ENCODE assay signal across 8 mouse cellular contexts in genomic region chr13:95534131-95534561, GRCm38 (mm10). TPM values are rescaled to one million over a fixed set of nuclear protein-coding genes. Genes with fewer than 3 reads are reported as not detected.
A peak's percentile ranks its signal among the peaks of the same experiment; 100 is the strongest.
DNase-seq lines count a peak whose midpoint lies in the region; ATAC-seq and TF ChIP-seq lines count a peak whose summit lies in the region.

No protein-coding gene starts in this region.

- peaks cover 73% of the 10 kb centered on the region for H3K4me1 ChIP-seq in E14TG2a.4 (replicated peaks; ENCODE audit: low read depth, low read length)
- H3K4me1 ChIP-seq in hindbrain, embryonic 13.5 days (replicated peaks) = peaks cover 26% of the 10 kb centered on the region
- peaks cover 39% of the 10 kb centered on the region for H3K4me1 ChIP-seq in liver, embryonic 15.5 days (replicated peaks)

- no peak overlapping the region for H3K9ac ChIP-seq in hindbrain, embryonic 13.5 days
- no peak overlapping the region for H3K9ac ChIP-seq in liver, embryonic 15.5 days

- TF ChIP-seq CTCF in E14TG2a.4 (conservative IDR thresholded peaks at IDR 0.05; ENCODE audit: low read length) = no peak

- peak overlapping the region; percentile 37 for H3K4me2 ChIP-seq in hindbrain, embryonic 13.5 days
- peak overlapping the region; percentile 26 for H3K4me2 ChIP-seq in liver, embryonic 15.5 days

- peak; percentile 53; the same call in 1 of the 2 replicates for ATAC-seq in hindbrain, embryonic 13.5 days (ENCODE audit: low FRiP score)
- ATAC-seq in liver, embryonic 15.5 days (ENCODE audit: insufficient read depth) = no peak

- H3K27ac ChIP-seq in hindbrain, embryonic 13.5 days = peak overlapping the region; percentile 23; the same call in 1 of the 2 replicates
- H3K27ac ChIP-seq in liver, embryonic 15.5 days (replicated peaks) = no peak overlapping the region

- no peaks in the 10 kb centered on the region for H3K27me3 ChIP-seq in E14TG2a.4 (ENCODE audit: insufficient read depth, low read length)
- no peaks in the 10 kb centered on the region for H3K27me3 ChIP-seq in hindbrain, embryonic 13.5 days
- peaks cover 49% of the 10 kb centered on the region for H3K27me3 ChIP-seq in liver, embryonic 15.5 days

- peak overlapping the region; percentile 59 for H3K4me3 ChIP-seq in E14TG2a.4 (replicated peaks; ENCODE audit: low read length)
- no peak overlapping the region; the same call in 1 of the 2 replicates for H3K4me3 ChIP-seq in hindbrain, embryonic 13.5 days
- H3K4me3 ChIP-seq in liver, embryonic 15.5 days (replicated peaks) = no peak overlapping the region

- peaks cover 4% of the 10 kb centered on the region for H3K36me3 ChIP-seq in E14TG2a.4 (ENCODE audit: insufficient read depth, low read length)
- H3K36me3 ChIP-seq in hindbrain, embryonic 13.5 days = no peaks in the 10 kb centered on the region
- no peaks in the 10 kb centered on the region for H3K36me3 ChIP-seq in liver, embryonic 15.5 days (replicated peaks)

- no peaks in the 10 kb centered on the region for H3K9me3 ChIP-seq in E14TG2a.4 (ENCODE audit: low read length)
- H3K9me3 ChIP-seq in hindbrain, embryonic 13.5 days = no peaks in the 10 kb centered on the region
- H3K9me3 ChIP-seq in liver, embryonic 15.5 days (replicated peaks) = no peaks in the 10 kb centered on the region

- WGBS in hindbrain, embryonic 13.5 days = 3% methylated on average over 5 of the region's 5 CpGs
- WGBS in liver, embryonic 15.5 days (ENCODE audit: insufficient replicate concordance) = 15% methylated on average over 5 of the region's 5 CpGs

- peak; percentile 78 for DNase-seq in embryo, embryonic 10 days (ENCODE audit: low spot score)
- no peak for DNase-seq in ovary, adult 18-20 months (ENCODE audit: low spot score)
- DNase-seq in frontal cortex, postnatal 25 days (ENCODE audit: low spot score in 2 of 2) = no peak
- no peak for DNase-seq in right cerebral cortex, adult 18-20 months
- no peak for DNase-seq in urinary bladder, postnatal 14 days (ENCODE audit: low spot score)

RNA-seq across cellular contexts. Expression of gene F2rl1, which starts 9.1 kb away (rescaled TPM):
- polyA plus RNA-seq in hindbrain, embryonic 13.5 days (2015; fragmentation: Nextera tagmentation; extraction: Ambion mirVana) = not detected in 2 replicates
- 0.47 and 0.71 TPM in 2 replicates for polyA plus RNA-seq in liver, embryonic 15.5 days (2015; fragmentation: Nextera tagmentation; extraction: Ambion mirVana)

RNA-seq across cellular contexts. Expression of gene S100z, which starts 55.6 kb away (rescaled TPM):
- not detected in 2 replicates for polyA plus RNA-seq in hindbrain, embryonic 13.5 days (2015; fragmentation: Nextera tagmentation; extraction: Ambion mirVana)
- polyA plus RNA-seq in liver, embryonic 15.5 days (2015; fragmentation: Nextera tagmentation; extraction: Ambion mirVana) = not detected in 2 replicates
